8 mouse cellular contexts compared by ENCODE assay signal in genomic region chr6:124711824-124712782, GRCm38 (mm10). TPM values are rescaled to one million over a fixed set of nuclear protein-coding genes. Genes with fewer than 3 reads are reported as not detected.
DNase-seq lines count a peak whose midpoint lies in the region; ATAC-seq and TF ChIP-seq lines count a peak whose summit lies in the region.

Emg1 (minus strand) TSS chr6:124712178.
Phb2 (plus strand) TSS chr6:124712336.

- H3K9me3 ChIP-seq in E14TG2a.4 (ENCODE audit: low read length), result no peaks in the 10 kb centered on the region
- no peaks in the 10 kb centered on the region for H3K9me3 ChIP-seq in forebrain, embryonic 12.5 days
- H3K9me3 ChIP-seq in heart, postnatal 0 days (replicated peaks; ENCODE audit: control insufficient read depth, low read length), result no peaks in the 10 kb centered on the region
- H3K9me3 ChIP-seq in liver, embryonic 16.5 days (replicated peaks; ENCODE audit: control insufficient read depth, low read length), result no peaks in the 10 kb centered on the region
- H3K9me3 ChIP-seq in neural tube, embryonic 13.5 days, result no peaks in the 10 kb centered on the region

- H3K4me2 ChIP-seq in forebrain, embryonic 12.5 days, result peak within 1 kb of the TSS; percentile 82
- H3K4me2 ChIP-seq in heart, postnatal 0 days (ENCODE audit: low read depth, low read length), result peak within 1 kb of the TSS; percentile 96
- H3K4me2 ChIP-seq in liver, embryonic 16.5 days (ENCODE audit: low read depth, low read length), result peak within 1 kb of the TSS; percentile 82
- peak within 1 kb of the TSS; percentile 94 for H3K4me2 ChIP-seq in neural tube, embryonic 13.5 days

- H3K36me3 ChIP-seq in E14TG2a.4 (ENCODE audit: insufficient read depth, low read length), result peaks cover 80% of the 10 kb centered on the region
- H3K36me3 ChIP-seq in forebrain, embryonic 12.5 days (replicated peaks), result peaks cover 49% of the 10 kb centered on the region
- peaks cover 51% of the 10 kb centered on the region for H3K36me3 ChIP-seq in heart, postnatal 0 days (replicated peaks; ENCODE audit: control insufficient read depth, insufficient read depth, low read length)
- H3K36me3 ChIP-seq in liver, embryonic 16.5 days (ENCODE audit: control insufficient read depth, insufficient read depth), result peaks cover 45% of the 10 kb centered on the region
- peaks cover 46% of the 10 kb centered on the region for H3K36me3 ChIP-seq in neural tube, embryonic 13.5 days
- H3K36me3 ChIP-seq in testis, adult 2 months (ENCODE audit: control insufficient read depth, insufficient read depth, low read length), result no peaks in the 10 kb centered on the region; the same call in 1 of the 2 replicates

- TF ChIP-seq EP300 in heart, postnatal 0 days (IDR thresholded peaks at IDR 0.05; ENCODE audit: low read depth), result peak; percentile 81

- no peaks in the 10 kb centered on the region for H3K27me3 ChIP-seq in E14TG2a.4 (ENCODE audit: insufficient read depth, low read length)
- no peaks in the 10 kb centered on the region for H3K27me3 ChIP-seq in forebrain, embryonic 12.5 days
- no peaks in the 10 kb centered on the region for H3K27me3 ChIP-seq in heart, postnatal 0 days (ENCODE audit: control insufficient read depth, insufficient read depth, low read length)
- H3K27me3 ChIP-seq in liver, embryonic 16.5 days (ENCODE audit: control insufficient read depth, insufficient read depth, low read depth, low read length), result no peaks in the 10 kb centered on the region
- no peaks in the 10 kb centered on the region for H3K27me3 ChIP-seq in neural tube, embryonic 13.5 days
- no peaks in the 10 kb centered on the region for H3K27me3 ChIP-seq in testis, adult 2 months (ENCODE audit: control insufficient read depth, insufficient read depth, low read length)

- peak within 1 kb of the TSS; percentile 84 for H3K27ac ChIP-seq in forebrain, embryonic 12.5 days
- H3K27ac ChIP-seq in heart, postnatal 0 days (ENCODE audit: low read depth), result peak within 1 kb of the TSS; percentile 91
- H3K27ac ChIP-seq in liver, embryonic 16.5 days (ENCODE audit: low read length), result peak within 1 kb of the TSS; percentile 93
- H3K27ac ChIP-seq in neural tube, embryonic 13.5 days (replicated peaks), result peak within 1 kb of the TSS; percentile 84
- peak within 1 kb of the TSS; percentile 91 for H3K27ac ChIP-seq in testis, adult 2 months (ENCODE audit: control insufficient read depth, insufficient read depth, low read depth, low read length)

- peak within 1 kb of the TSS; percentile 100 for H3K4me3 ChIP-seq in E14TG2a.4 (replicated peaks; ENCODE audit: low read length)
- H3K4me3 ChIP-seq in forebrain, embryonic 12.5 days (replicated peaks), result peak within 1 kb of the TSS; percentile 95
- peak within 1 kb of the TSS; percentile 90 for H3K4me3 ChIP-seq in heart, postnatal 0 days (ENCODE audit: low read depth, low read length)
- peak within 1 kb of the TSS; percentile 98 for H3K4me3 ChIP-seq in liver, embryonic 16.5 days (ENCODE audit: low read depth, low read length)
- H3K4me3 ChIP-seq in neural tube, embryonic 13.5 days, result peak within 1 kb of the TSS; percentile 99
- peak within 1 kb of the TSS; percentile 100 for H3K4me3 ChIP-seq in testis, adult 2 months (ENCODE audit: control insufficient read depth, low read depth, low read length)

- H3K9ac ChIP-seq in forebrain, embryonic 12.5 days, result peak within 1 kb of the TSS; percentile 90
- H3K9ac ChIP-seq in heart, postnatal 0 days (replicated peaks; ENCODE audit: low read depth, low read length), result peak within 1 kb of the TSS; percentile 93
- peak within 1 kb of the TSS; percentile 89 for H3K9ac ChIP-seq in liver, embryonic 16.5 days (ENCODE audit: low read depth, low read length)
- H3K9ac ChIP-seq in neural tube, embryonic 13.5 days, result peak within 1 kb of the TSS; percentile 95

- TF ChIP-seq POLR2A in testis, adult 2 months (IDR thresholded peaks at IDR 0.05; ENCODE audit: control insufficient read depth, low read depth, low read length), result peak; percentile 81

- DNase-seq in c-Kit-positive CD71-positive TER-119-positive erythroid progenitor cells, embryonic 14.5 days (ENCODE audit: low spot score), result peak; percentile 97
- DNase-seq in heart, postnatal 0 days (ENCODE audit: low spot score), result peak; percentile 98
- DNase-seq in kidney, postnatal 4 days, result peak; percentile 99

- under 1% methylated on average over 76 of the region's 76 CpGs for WGBS in forebrain, embryonic 12.5 days
- WGBS in heart, postnatal 0 days, result under 1% methylated on average over 74 of the region's 76 CpGs
- WGBS in liver, embryonic 16.5 days (ENCODE audit: insufficient replicate concordance), result under 1% methylated on average over 76 of the region's 76 CpGs
- WGBS in neural tube, embryonic 13.5 days, result under 1% methylated on average over 76 of the region's 76 CpGs

- TF ChIP-seq CTCF in E14TG2a.4 (conservative IDR thresholded peaks at IDR 0.05; ENCODE audit: low read length), result no peak
- TF ChIP-seq CTCF in heart, postnatal 0 days (IDR thresholded peaks at IDR 0.05; ENCODE audit: low read depth), result no peak
- no peak for TF ChIP-seq CTCF in testis, adult 2 months (IDR thresholded peaks at IDR 0.05; ENCODE audit: control insufficient read depth, insufficient read depth, insufficient replicate concordance, low read depth, low read length)

- peaks cover 83% of the 10 kb centered on the region for H3K4me1 ChIP-seq in E14TG2a.4 (replicated peaks; ENCODE audit: low read depth, low read length)
- H3K4me1 ChIP-seq in forebrain, embryonic 12.5 days, result peaks cover 36% of the 10 kb centered on the region
- H3K4me1 ChIP-seq in heart, postnatal 0 days (ENCODE audit: control insufficient read depth, insufficient read depth), result peaks cover 25% of the 10 kb centered on the region
- peaks cover 37% of the 10 kb centered on the region for H3K4me1 ChIP-seq in liver, embryonic 16.5 days (ENCODE audit: control insufficient read depth, low read depth, low read length)
- peaks cover 39% of the 10 kb centered on the region for H3K4me1 ChIP-seq in neural tube, embryonic 13.5 days (replicated peaks)
- peaks cover 11% of the 10 kb centered on the region for H3K4me1 ChIP-seq in testis, adult 2 months (ENCODE audit: control insufficient read depth, insufficient read depth, low read length)

- peak; percentile 98 for ATAC-seq in forebrain, embryonic 12.5 days (ENCODE audit: low FRiP score)
- peak; percentile 98 for ATAC-seq in heart, postnatal 0 days (ENCODE audit: insufficient read depth, low read depth)
- ATAC-seq in liver, embryonic 16.5 days (ENCODE audit: low read depth), result peak; percentile 98
- ATAC-seq in neural tube, embryonic 13.5 days (ENCODE audit: low read depth), result peak; percentile 97

RNA-seq across cellular contexts. Expression of gene Emg1, which starts in this region (rescaled TPM):
- 194 and 199 TPM in 2 replicates for polyA plus RNA-seq in forebrain, embryonic 12.5 days (2016; fragmentation: Nextera tagmentation; extraction: Ambion mirVana)
- total RNA-seq in heart, postnatal 0 days (2014; rRNA removed; ENCODE audit: low replicate concordance), result 94.9 and 106 TPM in 2 replicates
- polyA plus RNA-seq in heart, postnatal 0 days (2015; fragmentation: Nextera tagmentation; extraction: Ambion mirVana), result 85.6 and 97.0 TPM in 2 replicates
- 105 and 121 TPM in 2 replicates for polyA plus RNA-seq in liver, embryonic 16.5 days (2015; fragmentation: Nextera tagmentation; extraction: Ambion mirVana)
- polyA plus RNA-seq in neural tube, embryonic 13.5 days (2015; fragmentation: Nextera tagmentation; extraction: Ambion mirVana), result 110 and 120 TPM in 2 replicates
- 39.9 and 44.1 TPM in 2 replicates for polyA plus RNA-seq in testis, adult 2 months (2012; rRNA removed)

RNA-seq across cellular contexts. Expression of gene Phb2, which starts in this region (rescaled TPM):
- polyA plus RNA-seq in forebrain, embryonic 12.5 days (2016; fragmentation: Nextera tagmentation; extraction: Ambion mirVana), result 330 and 338 TPM in 2 replicates
- total RNA-seq in heart, postnatal 0 days (2014; rRNA removed; ENCODE audit: low replicate concordance), result 407 and 409 TPM in 2 replicates
- 423 and 432 TPM in 2 replicates for polyA plus RNA-seq in heart, postnatal 0 days (2015; fragmentation: Nextera tagmentation; extraction: Ambion mirVana)
- 206 and 214 TPM in 2 replicates for polyA plus RNA-seq in liver, embryonic 16.5 days (2015; fragmentation: Nextera tagmentation; extraction: Ambion mirVana)
- 259 and 270 TPM in 2 replicates for polyA plus RNA-seq in neural tube, embryonic 13.5 days (2015; fragmentation: Nextera tagmentation; extraction: Ambion mirVana)
- 47.6 and 50.5 TPM in 2 replicates for polyA plus RNA-seq in testis, adult 2 months (2012; rRNA removed)

Comparison
In these comparisons a context has a peak if more than half of its experiments do, and no peak if none do; other contexts are left out.
1. Peak in every context shown above with its lines: DNase-seq, ATAC-seq, H3K4me3 ChIP-seq and H3K27ac ChIP-seq.